Comparison of ENCODE assay signal across 7 mouse cellular contexts in genomic region chr17:48031521-48032430, GRCm38 (mm10). TPM values are rescaled to one million over a fixed set of nuclear protein-coding genes. Genes with fewer than 3 reads are reported as not detected.
A peak's percentile ranks its signal among the peaks of the same experiment; 100 is the strongest.
DNase-seq lines count a peak whose midpoint lies in the region; ATAC-seq and TF ChIP-seq lines count a peak whose summit lies in the region.

No protein-coding gene starts in this region.

- DNase-seq in right cerebral cortex, postnatal 14 days: peak; percentile 36
- DNase-seq in right cerebral cortex, postnatal 25 days: no peak
- peak; percentile 81 for DNase-seq in forebrain, embryonic 10.5 days (ENCODE audit: extremely low spot score, low spot score)
- DNase-seq in hindbrain, postnatal 0 days (ENCODE audit: low spot score): peak; percentile 65
- peak; percentile 37 for DNase-seq in lung, postnatal 14 days
- DNase-seq in testis, postnatal 10 days (ENCODE audit: low spot score): peak; percentile 77
- no peak for DNase-seq in cerebellum, adult 8-10 months

- peak overlapping the region; percentile 41; the same call in 1 of the 2 replicates for H3K9ac ChIP-seq in hindbrain, postnatal 0 days (replicated peaks; ENCODE audit: low read length)

- peak overlapping the region; percentile 60 for H3K4me3 ChIP-seq in forebrain, embryonic 10.5 days
- H3K4me3 ChIP-seq in hindbrain, postnatal 0 days (ENCODE audit: low read length): peak overlapping the region; percentile 32

- no peaks in the 10 kb centered on the region for H3K36me3 ChIP-seq in forebrain, embryonic 10.5 days (replicated peaks)
- no peaks in the 10 kb centered on the region for H3K36me3 ChIP-seq in hindbrain, postnatal 0 days (ENCODE audit: insufficient read depth, low read length)

- H3K9me3 ChIP-seq in forebrain, embryonic 10.5 days: no peaks in the 10 kb centered on the region; the same call in 1 of the 2 replicates
- H3K9me3 ChIP-seq in hindbrain, postnatal 0 days (ENCODE audit: low read length): no peaks in the 10 kb centered on the region

- 3% methylated on average over 42 of the region's 42 CpGs for WGBS in forebrain, embryonic 10.5 days
- 6% methylated on average over 42 of the region's 42 CpGs for WGBS in hindbrain, postnatal 0 days

- H3K27ac ChIP-seq in forebrain, embryonic 10.5 days: peak overlapping the region; percentile 92
- no peak overlapping the region for H3K27ac ChIP-seq in hindbrain, postnatal 0 days

- H3K27me3 ChIP-seq in forebrain, embryonic 10.5 days (ENCODE audit: poor library complexity, severe bottlenecking): peaks cover 80% of the 10 kb centered on the region
- peaks cover 5% of the 10 kb centered on the region; the same call in 1 of the 2 replicates for H3K27me3 ChIP-seq in hindbrain, postnatal 0 days (ENCODE audit: insufficient read depth, low read length)

- peak; percentile 62 for TF ChIP-seq CTCF in hindbrain, postnatal 0 days (IDR thresholded peaks at IDR 0.05; ENCODE audit: low read depth)

- peak overlapping the region; percentile 62 for H3K4me2 ChIP-seq in hindbrain, postnatal 0 days (ENCODE audit: low read depth, low read length)

- ATAC-seq in hindbrain, postnatal 0 days: peak; percentile 56

- H3K4me1 ChIP-seq in forebrain, embryonic 10.5 days: peaks cover 58% of the 10 kb centered on the region
- peaks cover 11% of the 10 kb centered on the region for H3K4me1 ChIP-seq in hindbrain, postnatal 0 days (ENCODE audit: insufficient read depth, low read length)

RNA-seq across cellular contexts. Expression of gene 1700122O11Rik, which starts 6.3 kb away (rescaled TPM):
- not detected in 2 replicates for polyA plus RNA-seq in forebrain, embryonic 10.5 days (2016; fragmentation: Nextera tagmentation; extraction: Ambion mirVana)
- total RNA-seq in hindbrain, postnatal 0 days (2014; rRNA removed): not detected in 2 replicates
- not detected in 2 replicates for polyA plus RNA-seq in hindbrain, postnatal 0 days (2015; fragmentation: Nextera tagmentation; extraction: Ambion mirVana)

RNA-seq across cellular contexts. Expression of gene 1700067P10Rik, which starts 57.3 kb away (rescaled TPM):
- polyA plus RNA-seq in forebrain, embryonic 10.5 days (2016; fragmentation: Nextera tagmentation; extraction: Ambion mirVana): not detected in 2 replicates
- not detected in 2 replicates for total RNA-seq in hindbrain, postnatal 0 days (2014; rRNA removed)
- polyA plus RNA-seq in hindbrain, postnatal 0 days (2015; fragmentation: Nextera tagmentation; extraction: Ambion mirVana): 0.16 TPM in 1 of 2 replicates, not detected in the other

Comparison
In these comparisons a context has a peak if more than half of its experiments do, and no peak if none do; other contexts are left out.
1. DNase-seq: peak in right cerebral cortex, postnatal 14 days (single experiment), forebrain, embryonic 10.5 days (single experiment), hindbrain, postnatal 0 days (single experiment), lung, postnatal 14 days (single experiment) and testis, postnatal 10 days (single experiment); none in right cerebral cortex, postnatal 25 days (single experiment) and cerebellum, adult 8-10 months (single experiment).